Mouse (Mus musculus): ENCODE data around the gene Tmem127. TPM values are rescaled to one million over a fixed set of nuclear protein-coding genes. Genes with fewer than 3 reads are reported as not detected.
A peak's percentile ranks its signal among the peaks of the same experiment; 100 is the strongest.
"Not testable (repeated sequence)": the region's sequence is repeated elsewhere in the genome, so short reads cannot be mapped to it uniquely, and the experiment has no call there.

Tmem127 gene
- polyA plus RNA-seq, 1 experiment from 2014 or later = 61.1 TPM

GRCm38 (mm10) chr2:127274590-127274989 is 26.9 kb downstream of the Tmem127 start:
- peak overlapping the region; percentile 45; the same call in 1 of the 2 replicates for H3K9ac ChIP-seq (ENCODE audit: low read depth, low read length)
- H3K9me3 ChIP-seq (ENCODE audit: control insufficient read depth, low read length) = no peaks in the 10 kb centered on the region
- H3K4me1 ChIP-seq (ENCODE audit: control insufficient read depth, insufficient read depth, low read depth, low read length) = peaks cover 14% of the 10 kb centered on the region
- H3K36me3 ChIP-seq (ENCODE audit: control insufficient read depth, insufficient read depth, low read length) = no peaks in the 10 kb centered on the region
- no peak overlapping the region for H3K4me3 ChIP-seq (ENCODE audit: low read length)
- no peak overlapping the region for H3K4me2 ChIP-seq (ENCODE audit: low read length)
- no peak overlapping the region for H3K27ac ChIP-seq (ENCODE audit: low read depth, low read length)
- H3K27me3 ChIP-seq (replicated peaks; ENCODE audit: control insufficient read depth, insufficient read depth, low read length) = no peaks in the 10 kb centered on the region
- ATAC-seq = no peak
- 85% methylated on average over 2 of the region's 2 CpGs for WGBS

- Histone ChIP-seq H3K4me1 (ENCODE audit: control insufficient read depth, insufficient read depth, low read depth, low read length) (peaks cover 14% of the 10 kb centered on the region), H3K4me3 (ENCODE audit: low read length) (no peak overlapping the region), H3K9me3 (ENCODE audit: control insufficient read depth, low read length) (no peaks in the 10 kb centered on the region), H3K27ac (ENCODE audit: low read depth, low read length) (no peak overlapping the region), H3K36me3 (ENCODE audit: control insufficient read depth, insufficient read depth, low read length) (no peaks in the 10 kb centered on the region), H3K27me3 (replicated peaks; ENCODE audit: control insufficient read depth, insufficient read depth, low read length) (no peaks in the 10 kb centered on the region), H3K4me2 (ENCODE audit: low read length) (no peak overlapping the region), H3K9ac (ENCODE audit: low read depth, low read length) (no peak overlapping the region)
- 84% methylated on average over 5 of the region's 5 CpGs for WGBS
- no peak for ATAC-seq
These were observed 28.0 kb downstream of the Tmem127 start for GRCm38 (mm10) chr2:127275551-127276320.

GRCm38 (mm10) chr2:127278162-127278561 is 30.5 kb downstream of the Tmem127 start:
- Histone ChIP-seq H3K4me2 (ENCODE audit: low read length) (no peak overlapping the region), H3K9me3 (ENCODE audit: control insufficient read depth, low read length) (no peaks in the 10 kb centered on the region), H3K9ac (ENCODE audit: low read depth, low read length) (no peak overlapping the region), H3K4me1 (ENCODE audit: control insufficient read depth, insufficient read depth, low read depth, low read length) (peaks cover 5% of the 10 kb centered on the region; the same call in 1 of the 2 replicates), H3K27me3 (replicated peaks; ENCODE audit: control insufficient read depth, insufficient read depth, low read length) (no peaks in the 10 kb centered on the region), H3K27ac (ENCODE audit: low read depth, low read length) (no peak overlapping the region), H3K4me3 (ENCODE audit: low read length) (no peak overlapping the region), H3K36me3 (ENCODE audit: control insufficient read depth, insufficient read depth, low read length) (no peaks in the 10 kb centered on the region)
- no peak for ATAC-seq

GRCm38 (mm10) chr2:127292250-127292649 is 44.5 kb downstream of the Tmem127 start:
- Histone ChIP-seq H3K9me3 (ENCODE audit: control insufficient read depth, low read length) (no peaks in the 10 kb centered on the region), H3K4me3 (ENCODE audit: low read length) (no peak overlapping the region), H3K27me3 (replicated peaks; ENCODE audit: control insufficient read depth, insufficient read depth, low read length) (no peaks in the 10 kb centered on the region), H3K9ac (ENCODE audit: low read depth, low read length) (no peak overlapping the region), H3K27ac (ENCODE audit: low read depth, low read length) (no peak overlapping the region), H3K4me1 (ENCODE audit: control insufficient read depth, insufficient read depth, low read depth, low read length) (no peaks in the 10 kb centered on the region), H3K4me2 (ENCODE audit: low read length) (no peak overlapping the region), H3K36me3 (ENCODE audit: control insufficient read depth, insufficient read depth, low read length) (peaks cover 24% of the 10 kb centered on the region)
- WGBS = 94% methylated on average over 4 of the region's 4 CpGs
- no peak for ATAC-seq

- Histone ChIP-seq H3K9me3 (ENCODE audit: control insufficient read depth, low read length) (no peaks in the 10 kb centered on the region), H3K4me3 (ENCODE audit: low read length) (no peak overlapping the region), H3K27ac (ENCODE audit: low read depth, low read length) (no peak overlapping the region), H3K36me3 (ENCODE audit: control insufficient read depth, insufficient read depth, low read length) (peaks cover 38% of the 10 kb centered on the region), H3K4me1 (ENCODE audit: control insufficient read depth, insufficient read depth, low read depth, low read length) (no peaks in the 10 kb centered on the region), H3K27me3 (replicated peaks; ENCODE audit: control insufficient read depth, insufficient read depth, low read length) (no peaks in the 10 kb centered on the region), H3K4me2 (ENCODE audit: low read length) (no peak overlapping the region), H3K9ac (ENCODE audit: low read depth, low read length) (no peak overlapping the region)
- 95% methylated on average over 7 of the region's 7 CpGs for WGBS
- no peak for ATAC-seq
These were observed 49.5 kb downstream of the Tmem127 start for GRCm38 (mm10) chr2:127297001-127297805.

- Histone ChIP-seq H3K4me3 (ENCODE audit: low read length) (no peak overlapping the region), H3K36me3 (ENCODE audit: control insufficient read depth, insufficient read depth, low read length) (peaks cover 38% of the 10 kb centered on the region), H3K9ac (ENCODE audit: low read depth, low read length) (no peak overlapping the region), H3K4me1 (ENCODE audit: control insufficient read depth, insufficient read depth, low read depth, low read length) (no peaks in the 10 kb centered on the region), H3K9me3 (ENCODE audit: control insufficient read depth, low read length) (no peaks in the 10 kb centered on the region), H3K27ac (ENCODE audit: low read depth, low read length) (no peak overlapping the region), H3K4me2 (ENCODE audit: low read length) (no peak overlapping the region), H3K27me3 (replicated peaks; ENCODE audit: control insufficient read depth, insufficient read depth, low read length) (no peaks in the 10 kb centered on the region)
- ATAC-seq = no peak
- 100% methylated on average over 1 of the region's 1 CpGs for WGBS
These were observed 50.3 kb downstream of the Tmem127 start for GRCm38 (mm10) chr2:127298056-127298455.

- Histone ChIP-seq H3K9me3 (ENCODE audit: control insufficient read depth, low read length) (no peaks in the 10 kb centered on the region), H3K4me1 (ENCODE audit: control insufficient read depth, insufficient read depth, low read depth, low read length) (no peaks in the 10 kb centered on the region), H3K27me3 (replicated peaks; ENCODE audit: control insufficient read depth, insufficient read depth, low read length) (no peaks in the 10 kb centered on the region), H3K4me3 (ENCODE audit: low read length) (no peak overlapping the region), H3K4me2 (ENCODE audit: low read length) (no peak overlapping the region), H3K36me3 (ENCODE audit: control insufficient read depth, insufficient read depth, low read length) (peaks cover 29% of the 10 kb centered on the region), H3K27ac (ENCODE audit: low read depth, low read length) (no peak overlapping the region), H3K9ac (ENCODE audit: low read depth, low read length) (no peak overlapping the region)
- ATAC-seq = no peak
- WGBS = 81% methylated on average over 3 of the region's 3 CpGs
These were observed 53.0 kb downstream of the Tmem127 start for GRCm38 (mm10) chr2:127300701-127301100.

GRCm38 (mm10) chr2:127301883-127302282 is 54.2 kb downstream of the Tmem127 start:
- whole genome bisulfite sequencing = 91% methylated on average over 3 of the region's 3 CpGs
- Histone ChIP-seq H3K9ac (ENCODE audit: low read depth, low read length) (no peak overlapping the region), H3K27me3 (replicated peaks; ENCODE audit: control insufficient read depth, insufficient read depth, low read length) (no peaks in the 10 kb centered on the region), H3K9me3 (ENCODE audit: control insufficient read depth, low read length) (no peaks in the 10 kb centered on the region), H3K4me2 (ENCODE audit: low read length) (no peak overlapping the region), H3K36me3 (ENCODE audit: control insufficient read depth, insufficient read depth, low read length) (peaks cover 23% of the 10 kb centered on the region), H3K4me3 (ENCODE audit: low read length) (no peak overlapping the region), H3K4me1 (ENCODE audit: control insufficient read depth, insufficient read depth, low read depth, low read length) (no peaks in the 10 kb centered on the region), H3K27ac (ENCODE audit: low read depth, low read length) (no peak overlapping the region)
- ATAC-seq = no peak

- not testable (repeated sequence) for ATAC-seq; H3K4me2 ChIP-seq (ENCODE audit: low read length); H3K4me1 ChIP-seq (ENCODE audit: control insufficient read depth, insufficient read depth, low read depth, low read length)
These were observed 56.5 kb downstream of the Tmem127 start for GRCm38 (mm10) chr2:127304192-127304591.

More at GRCm38 (mm10) chr2:127304192-127304591, 56.5 kb downstream of the Tmem127 start:
- not testable (repeated sequence) for H3K4me3 ChIP-seq (ENCODE audit: low read length); H3K9ac ChIP-seq (ENCODE audit: low read depth, low read length); H3K27me3 ChIP-seq (replicated peaks; ENCODE audit: control insufficient read depth, insufficient read depth, low read length); H3K36me3 ChIP-seq (ENCODE audit: control insufficient read depth, insufficient read depth, low read length); H3K9me3 ChIP-seq (ENCODE audit: control insufficient read depth, low read length); H3K27ac ChIP-seq (ENCODE audit: low read depth, low read length)
- 96% methylated on average over 4 of the region's 4 CpGs for WGBS
